ENCODE assay signal across 1 mouse cellular context in the genomic region with DNA sequence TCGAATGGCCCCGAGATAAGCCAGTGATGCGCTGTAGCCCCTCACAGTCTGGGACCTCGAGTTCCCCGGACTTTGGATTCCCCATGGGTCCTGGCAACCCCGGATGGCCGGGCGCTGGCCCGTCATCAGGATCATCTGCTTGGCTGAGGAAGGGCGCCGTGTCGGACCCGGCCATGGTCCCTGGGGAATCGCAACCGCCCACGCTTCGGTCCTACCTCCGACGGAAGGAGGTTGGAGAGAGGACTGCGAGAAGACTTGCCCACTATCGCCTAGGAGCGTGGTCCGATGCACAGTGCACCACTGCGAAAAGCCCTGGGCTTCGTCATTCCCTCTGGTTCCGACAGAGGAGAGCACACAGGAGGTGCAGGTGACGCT.
TF ChIP-seq lines count a peak whose summit lies in the region.

No protein-coding gene starts in this region.

TF ChIP-seq in C2C12, 6 proteins besides CTCF, POLR2A, EP300 and RAD21 (continued from another document):
- TF ChIP-seq MYOG (IDR thresholded peaks at IDR 0.05; ENCODE audit: control insufficient read depth, extremely low read depth, insufficient read length) = no peak
- no peak for TF ChIP-seq MAX (IDR thresholded peaks at IDR 0.05)
- no peak for TF ChIP-seq MYOD1 (IDR thresholded peaks at IDR 0.05; ENCODE audit: control insufficient read depth, insufficient read length, low read depth)
- TF ChIP-seq CEBPB (IDR thresholded peaks at IDR 0.05; ENCODE audit: low read depth) = no peak
